Mouse (Mus musculus) CH12.LX (cell line): ENCODE data around the gene Kcnj13. TPM values are rescaled to one million over a fixed set of nuclear protein-coding genes. Genes with fewer than 3 reads are reported as not detected.

Experiments
- DNase-seq: peaks from one replicate; pipeline ENCODE4 v3.0.0-alpha.2; 2013; ENCODE audit errors: extremely low read depth
- H3K27ac ChIP-seq: 2 replicates; pipeline ENCODE4 v1.5.1; 2012; ENCODE audit warnings: low read depth, mild to moderate bottlenecking, control low read depth, moderate library complexity; ENCODE audit not compliant: insufficient read depth
- H3K27me3 ChIP-seq: replicated peaks from 2 replicates; pipeline ENCODE3; 2012; ENCODE audit warnings: inconsistent platforms
- H3K36me3 ChIP-seq, 2 experiments: replicated peaks in 1 of 2; 2 replicates each; pipeline versions ENCODE3 to v1.6.1; 2012; ENCODE audit warnings: inconsistent platforms in 1 of 2, low read length in 1 of 2, mild to moderate bottlenecking in 1 of 2, mixed read lengths in 1 of 2, moderate library complexity in 1 of 2; ENCODE audit not compliant: control insufficient read depth in 1 of 2, insufficient read depth in 1 of 2
- H3K4me1 ChIP-seq, 2 experiments: 2 replicates each; pipeline ENCODE4 v1.6.1; 2012; ENCODE audit warnings: inconsistent platforms in 1 of 2, moderate library complexity in 1 of 2; ENCODE audit not compliant: insufficient read depth in 2 of 2, control insufficient read depth in 1 of 2
- H3K4me2 ChIP-seq: 2 replicates; pipeline ENCODE4 v1.6.1; 2012; ENCODE audit warnings: low read depth, mild to moderate bottlenecking, control low read depth; ENCODE audit not compliant: poor library complexity, insufficient read depth, severe bottlenecking
- H3K4me3 ChIP-seq, 3 experiments: fragments of 150-350 bp in 1 of 3; sonication (generic) in 1 of 3; replicated peaks in 1 of 3; 2 replicates each; pipeline versions ENCODE3 to v1.5.1; 2011 to 2012; ENCODE audit warnings: low read depth in 2 of 3, low read length in 2 of 3, mild to moderate bottlenecking in 2 of 3, moderate library complexity in 2 of 3, control low read depth in 1 of 3, improper control_type of control experiment in 1 of 3, inconsistent platforms in 1 of 3, mixed read lengths in 1 of 3; ENCODE audit not compliant: poor library complexity in 1 of 3
- H3K79me2 ChIP-seq: replicated peaks from 2 replicates; pipeline ENCODE4 v1.6.1; 2012; ENCODE audit warnings: mild to moderate bottlenecking, moderate library complexity; ENCODE audit not compliant: control insufficient read depth, poor library complexity, insufficient read depth, severe bottlenecking; ENCODE audit errors: extremely low read depth
- H3K9ac ChIP-seq: 2 replicates; pipeline ENCODE4 v1.6.1; 2012; ENCODE audit warnings: low read depth, mild to moderate bottlenecking, control low read depth, moderate library complexity; ENCODE audit not compliant: insufficient read depth
- H3K9me3 ChIP-seq: replicated peaks from 2 replicates; pipeline ENCODE3; 2012; ENCODE audit warnings: low read length, inconsistent platforms, mixed read lengths
- CHD1 ChIP-seq: IDR thresholded peaks from 2 replicates; pipeline ENCODE4 v1.6.1; 2012; ENCODE audit warnings: low read depth, low read length, improper control_type of control experiment, inconsistent platforms
- ETS1 ChIP-seq: conservative IDR thresholded peaks from 2 replicates; pipeline ENCODE4 v1.6.1; 2012; ENCODE audit warnings: low read depth, mild to moderate bottlenecking, inconsistent platforms, low read length, improper control_type of control experiment, moderate library complexity
- GABPA ChIP-seq: IDR thresholded peaks from 2 replicates; pipeline ENCODE4 v1.6.1; 2012; ENCODE audit warnings: low read depth, low read length, improper control_type of control experiment, inconsistent platforms; ENCODE audit not compliant: insufficient replicate concordance
- MAX ChIP-seq: IDR thresholded peaks from 2 replicates; pipeline ENCODE4 v1.6.1; 2011; ENCODE audit warnings: low read length, improper control_type of control experiment
- MEF2A ChIP-seq: IDR thresholded peaks from 2 replicates; pipeline ENCODE4 v1.6.1; 2014; ENCODE audit warnings: low read depth, mild to moderate bottlenecking, inconsistent platforms, low read length, improper control_type of control experiment, borderline replicate concordance
- MXI1 ChIP-seq: IDR thresholded peaks from 2 replicates; pipeline ENCODE4 v1.6.1; 2011; ENCODE audit warnings: mild to moderate bottlenecking, low read depth, low read length, improper control_type of control experiment
- NRF1 ChIP-seq: IDR thresholded peaks from 2 replicates; pipeline ENCODE4 v1.6.1; 2014; ENCODE audit warnings: low read depth, mild to moderate bottlenecking, inconsistent platforms, low read length, improper control_type of control experiment, moderate library complexity
- POLR2A ChIP-seq: IDR thresholded peaks from 2 replicates; pipeline ENCODE4 v1.6.1; 2011; ENCODE audit warnings: low read depth, mild to moderate bottlenecking, improper control_type of control experiment, low read length
- POLR2AphosphoS2 ChIP-seq: IDR thresholded peaks from 2 replicates; pipeline ENCODE4 v1.6.1; 2011; ENCODE audit warnings: low read depth, low read length, improper control_type of control experiment
- RAD21 ChIP-seq: IDR thresholded peaks from 2 replicates; pipeline ENCODE4 v1.6.1; 2011; ENCODE audit warnings: low read depth, mild to moderate bottlenecking, low read length, improper control_type of control experiment, moderate library complexity
- SIN3A ChIP-seq: IDR thresholded peaks from 2 replicates; pipeline ENCODE4 v1.6.1; 2012; ENCODE audit warnings: low read length, improper control_type of control experiment, inconsistent platforms
- TBP ChIP-seq: conservative IDR thresholded peaks from 2 replicates; pipeline ENCODE4 v1.6.1; 2011; ENCODE audit warnings: low read depth, low read length, improper control_type of control experiment
- UBTF ChIP-seq: IDR thresholded peaks from 2 replicates; pipeline ENCODE4 v1.6.1; 2012; ENCODE audit warnings: low read depth, mild to moderate bottlenecking, inconsistent platforms, low read length, improper control_type of control experiment, moderate library complexity
- USF1 ChIP-seq: IDR thresholded peaks from 2 replicates; pipeline ENCODE4 v1.6.1; 2014; ENCODE audit warnings: low read depth, mild to moderate bottlenecking, inconsistent platforms, low read length, improper control_type of control experiment
- USF2 ChIP-seq: conservative IDR thresholded peaks from 2 replicates; pipeline ENCODE4 v1.6.1; 2011; ENCODE audit warnings: low read depth, low read length, improper control_type of control experiment
- ZKSCAN1 ChIP-seq: IDR thresholded peaks from 2 replicates; pipeline ENCODE4 v1.6.1; 2012; ENCODE audit warnings: low read depth, inconsistent platforms, low read length, improper control_type of control experiment, borderline replicate concordance
- dilution Hi-C: fragments of 300-500 bp; cut with MboI; formaldehyde crosslinking; loops from 2 replicates; pipeline ENCODE4 v1.14.3; 2020; ENCODE audit warnings: low sequenced_read_pairs; ENCODE audit not compliant: extremely low pct_unique_long_range_greater_than_20kb, extremely low pct_ligation_motif_present
- in situ Hi-C: fragments of 300-500 bp; cut with MboI; formaldehyde crosslinking; loops from 3 replicates; pipeline ENCODE4 v1.14.3; 2019; ENCODE audit warnings: low sequenced_read_pairs, low pct_ligation_motif_present, low pct_unique_long_range_greater_than_20kb, mixed read lengths
- polyA plus RNA-seq: library from polyadenylated mRNA; unstranded; fragments of >175 nt; gene quantifications from 2 replicates; pipeline ENCODE4 v1.2.1, GENCODE M21; 2012; ENCODE audit warnings: low read depth; ENCODE audit not compliant: insufficient read length
- total RNA-seq, 2 experiments: library from RNA; depleted of rRNA; stranded (reverse); fragments of 300-350 nt in 1 of 2; fragments of >200 nt in 1 of 2; gene quantifications; 2 replicates each; pipeline ENCODE4 v1.2.3; 2012 to 2014

The Kcnj13 gene
- total and polyA plus RNA-seq, 3 experiments: 0.30 TPM; not detected in 2

DNA sequence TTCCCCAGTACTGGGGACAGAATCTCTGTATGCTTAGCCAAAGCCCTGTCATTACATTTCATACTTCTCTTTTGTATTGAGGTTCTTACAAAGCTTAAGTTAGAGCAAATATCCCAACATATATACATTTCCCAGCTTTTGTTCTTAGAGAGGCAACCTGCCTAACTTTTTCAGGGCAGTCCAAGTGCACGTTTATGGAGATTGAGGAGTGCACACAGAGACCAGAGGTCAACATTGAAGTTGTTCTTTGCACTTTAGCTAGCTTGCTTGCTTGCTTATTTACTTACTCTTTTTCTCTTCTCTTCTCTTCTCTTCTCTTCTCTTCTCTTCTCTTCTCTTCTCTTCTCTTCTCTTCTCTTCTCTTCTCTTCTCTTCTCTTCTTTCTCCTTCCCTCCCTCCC, 34.3 kb downstream of the Kcnj13 start:
- in situ Hi-C loops: no loop called here
- Histone ChIP-seq H3K79me2 (peaks cover 10% of the 10 kb centered on the region), H3K9ac (no peak overlapping the region), H3K27me3 (no peaks in the 10 kb centered on the region), H3K4me2 (no peak overlapping the region), H3K4me1 (peaks cover 0 to 23% of the 10 kb centered on the region in 2 experiments; a peak in 2 of 4 replicates)
- DNase-seq: no peak
- TF ChIP-seq MXI1 (no peak), MEF2A (no peak), RAD21 (no peak), USF1 (no peak), UBTF (no peak), SIN3A (no peak)
- TF ChIP-seq, all 38 proteins: peak for 0
- no peak overlapping the region for H3K27ac ChIP-seq
- dilution Hi-C loops: no loop called here
- H3K4me3 ChIP-seq: no peak overlapping the region
- no peaks in the 10 kb centered on the region for H3K9me3 ChIP-seq
- peaks cover 21 to 60% of the 10 kb centered on the region in 2 experiments for H3K36me3 ChIP-seq

DNA sequence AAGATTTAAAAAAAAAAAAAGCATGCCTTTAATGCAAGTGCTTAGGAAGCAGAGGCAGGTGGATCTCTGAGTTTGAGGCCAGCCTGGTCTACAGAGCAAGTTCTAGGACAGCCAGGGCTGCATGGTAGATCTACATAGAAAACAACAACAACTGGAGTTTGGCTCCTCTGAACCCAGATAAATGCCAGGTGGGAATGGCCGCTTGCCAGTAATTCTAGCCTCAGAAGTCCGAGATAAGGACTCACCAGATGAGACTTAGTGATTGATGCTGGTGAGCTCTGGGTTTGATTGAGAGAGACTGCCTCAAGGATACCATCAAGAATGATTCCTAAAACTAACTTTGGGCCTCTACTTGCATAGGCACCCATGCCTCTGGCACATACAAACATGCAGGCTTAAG, 44.0 kb downstream of the Kcnj13 start:
- Histone ChIP-seq H3K4me1 (peaks cover 2 to 37% of the 10 kb centered on the region in 2 experiments; a peak in 2 of 4 replicates), H3K4me3 (no peak overlapping the region), H3K4me2 (no peak overlapping the region), H3K36me3 (peaks cover 33 to 73% of the 10 kb centered on the region in 2 experiments), H3K27ac (no peak overlapping the region), H3K9me3 (no peaks in the 10 kb centered on the region), H3K9ac (no peak overlapping the region), H3K79me2 (peaks cover 62% of the 10 kb centered on the region), H3K27me3 (no peaks in the 10 kb centered on the region)
- dilution Hi-C loops (no loop called here), in situ Hi-C loops (no loop called here)
- TF ChIP-seq USF2: no peak
- no peak for TF ChIP-seq ZKSCAN1
- no peak for TF ChIP-seq RAD21
- TF ChIP-seq NRF1: no peak
- no peak for TF ChIP-seq SIN3A
- no peak for TF ChIP-seq CHD1
- TF ChIP-seq MAX: no peak
- no peak for TF ChIP-seq GABPA
- TF ChIP-seq TBP: no peak
- no peak for TF ChIP-seq POLR2A
- no peak for TF ChIP-seq ETS1
- no peak for TF ChIP-seq POLR2AphosphoS2
- no peak for TF ChIP-seq USF1
- DNase-seq: no peak

Other genes starting within 250 kb of the Kcnj13 start
- not detected in 2 replicates for gene Ecel1, start 238.2 kb downstream of the Kcnj13 start, total RNA-seq (2012; rRNA removed)
- gene Ecel1, start 238.2 kb downstream of the Kcnj13 start, total RNA-seq (2014; rRNA removed): not detected in 2 replicates
- gene Ecel1, start 238.2 kb downstream of the Kcnj13 start, polyA plus RNA-seq: not detected in 2 replicates
- gene Prss56, start 211.4 kb downstream of the Kcnj13 start, total RNA-seq (2012; rRNA removed): not detected in 2 replicates
- gene Prss56, start 211.4 kb downstream of the Kcnj13 start, total RNA-seq (2014; rRNA removed): not detected in 2 replicates
- not detected in 2 replicates for gene Prss56, start 211.4 kb downstream of the Kcnj13 start, polyA plus RNA-seq
- not detected in 2 replicates for gene Chrnd, start 204.1 kb downstream of the Kcnj13 start, total RNA-seq (2012; rRNA removed)
- not detected in 2 replicates for gene Chrnd, start 204.1 kb downstream of the Kcnj13 start, total RNA-seq (2014; rRNA removed)
- 0.13 TPM in 1 of 2 replicates, not detected in the other for gene Chrnd, start 204.1 kb downstream of the Kcnj13 start, polyA plus RNA-seq
- 0.04 TPM in 2 replicates for gene Chrng, start 190.1 kb downstream of the Kcnj13 start, total RNA-seq (2012; rRNA removed)
- not detected in 2 replicates for gene Chrng, start 190.1 kb downstream of the Kcnj13 start, total RNA-seq (2014; rRNA removed)
- not detected in 2 replicates for gene Chrng, start 190.1 kb downstream of the Kcnj13 start, polyA plus RNA-seq
- gene Eif4e2, start 180.8 kb downstream of the Kcnj13 start, total RNA-seq (2012; rRNA removed): 175 and 208 TPM in 2 replicates
- gene Eif4e2, start 180.8 kb downstream of the Kcnj13 start, total RNA-seq (2014; rRNA removed): 228 and 245 TPM in 2 replicates
- gene Eif4e2, start 180.8 kb downstream of the Kcnj13 start, polyA plus RNA-seq: 264 and 289 TPM in 2 replicates
- gene Efhd1, start 130.4 kb downstream of the Kcnj13 start, total RNA-seq (2012; rRNA removed): 0.25 and 1.2 TPM in 2 replicates
- 0.12 and 0.22 TPM in 2 replicates for gene Efhd1, start 130.4 kb downstream of the Kcnj13 start, total RNA-seq (2014; rRNA removed)
- 0.13 TPM in 1 of 2 replicates, not detected in the other for gene Efhd1, start 130.4 kb downstream of the Kcnj13 start, polyA plus RNA-seq
- gene Gigyf2, start 67.7 kb downstream of the Kcnj13 start, total RNA-seq (2012; rRNA removed): 74.7 and 93.5 TPM in 2 replicates
- gene Gigyf2, start 67.7 kb downstream of the Kcnj13 start, total RNA-seq (2014; rRNA removed): 84.5 and 87.3 TPM in 2 replicates
- gene Gigyf2, start 67.7 kb downstream of the Kcnj13 start, polyA plus RNA-seq: 156 and 173 TPM in 2 replicates
- not detected in 2 replicates for gene Snorc, start 75.5 kb upstream of the Kcnj13 start, total RNA-seq (2012; rRNA removed)
- not detected in 2 replicates for gene Snorc, start 75.5 kb upstream of the Kcnj13 start, total RNA-seq (2014; rRNA removed)
- gene Snorc, start 75.5 kb upstream of the Kcnj13 start, polyA plus RNA-seq: not detected in 2 replicates
- gene Neu2, start 115.2 kb upstream of the Kcnj13 start, total RNA-seq (2012; rRNA removed): not detected in 2 replicates
- not detected in 2 replicates for gene Neu2, start 115.2 kb upstream of the Kcnj13 start, total RNA-seq (2014; rRNA removed)
- not detected in 2 replicates for gene Neu2, start 115.2 kb upstream of the Kcnj13 start, polyA plus RNA-seq
- gene Ngef, start 179.1 kb upstream of the Kcnj13 start, total RNA-seq (2012; rRNA removed): 0.04 TPM in 1 of 2 replicates, not detected in the other
- not detected in 2 replicates for gene Ngef, start 179.1 kb upstream of the Kcnj13 start, total RNA-seq (2014; rRNA removed)
- gene Ngef, start 179.1 kb upstream of the Kcnj13 start, polyA plus RNA-seq: not detected in 2 replicates
- 80.9 and 97.1 TPM in 2 replicates for gene Inpp5d, start 225.6 kb upstream of the Kcnj13 start, total RNA-seq (2012; rRNA removed)
- gene Inpp5d, start 225.6 kb upstream of the Kcnj13 start, total RNA-seq (2014; rRNA removed): 106 and 112 TPM in 2 replicates
- 109 TPM in 2 replicates for gene Inpp5d, start 225.6 kb upstream of the Kcnj13 start, polyA plus RNA-seq